Mouse (Mus musculus) kidney, postnatal 0 days (tissue): ENCODE results near the gene Furin. TPM values are rescaled to one million over a fixed set of nuclear protein-coding genes. Genes with fewer than 3 reads are reported as not detected.
A peak's percentile ranks its signal among the peaks of the same experiment; 100 is the strongest.

ENCODE experiments used
- ATAC-seq: fragments of 200-750 bp; cut with Nextera tagmentation; replicated peaks from 2 replicates; pipeline ENCODE4 v1.8.0; 2017; ENCODE audit warnings: low read depth, moderate number of reproducible peaks, moderate TSS enrichment, moderate library complexity; ENCODE audit not compliant: low FRiP score
- DNase-seq: peaks from one replicate; pipeline ENCODE4 v3.0.0-alpha.2; 2016; ENCODE audit warnings: low spot score
- H3K27ac ChIP-seq: fragments of 300-500 bp; sonication (generic); 2 replicates; pipeline ENCODE4 v1.5.1; 2014; ENCODE audit warnings: mild to moderate bottlenecking
- H3K27me3 ChIP-seq: fragments of 300-500 bp; sonication (generic); 2 replicates; pipeline ENCODE4 v1.6.1; 2014; ENCODE audit warnings: low read length, mixed read lengths; ENCODE audit not compliant: insufficient read depth
- H3K36me3 ChIP-seq: fragments of 300-500 bp; sonication (generic); 2 replicates; pipeline ENCODE4 v1.6.1; 2014; ENCODE audit warnings: low read length, mixed read lengths; ENCODE audit not compliant: insufficient read depth
- H3K4me1 ChIP-seq: fragments of 300-500 bp; sonication (generic); replicated peaks from 2 replicates; pipeline ENCODE4 v1.6.1; 2014; ENCODE audit warnings: antibody characterized with exemption, low read length, mixed read lengths; ENCODE audit not compliant: insufficient read depth
- H3K4me2 ChIP-seq: fragments of 300-500 bp; sonication (generic); 2 replicates; pipeline ENCODE4 v1.6.1; 2014; ENCODE audit warnings: mild to moderate bottlenecking, low read length, moderate library complexity, mixed read lengths
- H3K4me3 ChIP-seq: fragments of 300-500 bp; sonication (generic); replicated peaks from 2 replicates; pipeline ENCODE4 v1.5.1; 2014; ENCODE audit warnings: low read depth, low read length
- H3K9ac ChIP-seq: fragments of 300-500 bp; sonication (generic); 2 replicates; pipeline ENCODE4 v1.6.1; 2014; ENCODE audit warnings: low read depth, low read length
- H3K9me3 ChIP-seq: fragments of 300-500 bp; sonication (generic); replicated peaks from 2 replicates; pipeline ENCODE4 v1.6.1; 2016; ENCODE audit warnings: low read length, inconsistent platforms, mixed read lengths
- CTCF ChIP-seq: IDR thresholded peaks from 2 replicates; pipeline ENCODE4 v1.5.1; 2016; ENCODE audit warnings: antibody characterized with exemption, low read depth, mild to moderate bottlenecking, moderate library complexity
- WGBS: fragments of 180-500 bp; shearing (Covaris S2); extraction: QIAGEN DNeasy Blood & Tissue Kit; methylation state at CpG from one replicate; pipeline ENCODE4 v1.1.7; 2014; 5-methylcytosine and 5-hydroxymethylcytosine counted together
- polyA plus RNA-seq: library from polyadenylated mRNA; unstranded; fragments of >200 nt; fragmentation: Nextera tagmentation; extraction: Ambion mirVana; gene quantifications from 2 replicates; pipeline ENCODE4 v1.2.1, GENCODE M21; 2015

Gene Furin
- polyA plus RNA-seq, 1 experiment from 2014 or later, result 22.9 TPM

DNA sequence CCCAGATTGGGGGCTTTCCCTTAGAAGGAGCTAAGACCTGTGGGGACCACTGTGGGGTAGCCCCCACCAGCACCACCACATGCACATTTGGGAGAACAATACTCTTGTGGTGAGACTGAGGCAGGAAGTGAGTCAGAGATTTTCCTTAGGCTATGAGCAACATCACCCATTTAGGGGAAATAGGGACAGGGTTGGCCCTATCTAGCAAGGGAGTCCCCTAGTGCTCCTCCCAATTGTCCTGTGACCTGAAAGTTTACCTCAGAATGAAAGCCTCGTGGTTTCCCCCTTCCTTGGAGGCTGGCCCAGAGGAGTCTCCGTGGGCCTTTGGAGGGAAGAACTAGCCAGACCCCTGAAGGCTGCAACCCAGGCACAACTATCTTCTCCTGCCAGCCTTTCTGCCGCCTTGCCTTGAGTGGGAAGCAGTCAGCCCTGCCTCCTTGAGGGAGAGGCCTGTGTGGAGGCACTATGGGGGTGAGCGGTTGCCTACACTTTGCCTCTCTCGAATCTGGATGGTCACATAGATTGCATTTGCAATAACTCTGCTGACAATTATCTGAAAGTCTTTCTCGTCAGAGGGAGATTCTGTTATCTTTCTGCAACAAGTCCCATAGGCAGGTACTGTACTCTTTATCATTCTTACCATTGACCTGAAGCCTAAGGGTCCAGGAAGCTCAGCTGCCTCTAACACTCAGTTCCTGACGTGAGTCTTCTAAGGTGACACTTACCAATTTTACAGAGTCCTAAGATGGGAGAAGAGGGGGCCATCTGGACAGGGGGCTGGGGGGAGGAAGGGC is 938 bp downstream of the Furin start:
- Histone ChIP-seq H3K4me2 (no peak overlapping the region), H3K4me3 (no peak overlapping the region), H3K36me3 (no peaks in the 10 kb centered on the region), H3K27ac (no peak overlapping the region), H3K27me3 (no peaks in the 10 kb centered on the region), H3K4me1 (peaks cover 18% of the 10 kb centered on the region), H3K9me3 (no peaks in the 10 kb centered on the region), H3K9ac (no peak overlapping the region)
- no peak for DNase-seq
- ATAC-seq, result no peak
- TF ChIP-seq CTCF, result no peak
- 69% methylated on average over 7 of the region's 7 CpGs for WGBS

DNA sequence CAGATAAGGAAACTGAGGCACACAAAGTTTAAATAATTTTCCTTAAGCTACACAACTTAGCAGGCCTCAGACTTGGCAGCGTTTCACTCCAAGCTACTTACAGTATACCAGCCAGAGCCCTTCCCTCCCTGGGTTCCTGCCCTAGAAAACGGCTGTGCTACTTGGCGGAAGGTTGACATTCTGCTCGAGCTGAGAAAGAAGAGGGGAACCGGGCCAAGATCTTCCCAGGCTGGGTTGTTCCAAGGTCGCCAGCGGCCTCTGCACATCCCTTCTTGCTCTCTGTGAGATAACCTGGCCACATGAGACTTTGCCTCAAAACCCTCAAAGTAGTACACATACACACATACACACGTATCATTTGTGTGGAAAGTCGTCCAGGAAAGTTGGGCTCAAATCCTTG is 1.7 kb downstream of the Furin start:
- Histone ChIP-seq H3K9me3 (no peaks in the 10 kb centered on the region), H3K4me2 (peak overlapping the region; percentile 91), H3K9ac (no peak overlapping the region), H3K27ac (no peak overlapping the region), H3K27me3 (no peaks in the 10 kb centered on the region), H3K36me3 (no peaks in the 10 kb centered on the region), H3K4me1 (peaks cover 18% of the 10 kb centered on the region), H3K4me3 (no peak overlapping the region)
- no peak for TF ChIP-seq CTCF
- 44% methylated on average over 9 of the region's 9 CpGs for WGBS
- DNase-seq (peak; percentile 24), ATAC-seq (no peak)

DNA sequence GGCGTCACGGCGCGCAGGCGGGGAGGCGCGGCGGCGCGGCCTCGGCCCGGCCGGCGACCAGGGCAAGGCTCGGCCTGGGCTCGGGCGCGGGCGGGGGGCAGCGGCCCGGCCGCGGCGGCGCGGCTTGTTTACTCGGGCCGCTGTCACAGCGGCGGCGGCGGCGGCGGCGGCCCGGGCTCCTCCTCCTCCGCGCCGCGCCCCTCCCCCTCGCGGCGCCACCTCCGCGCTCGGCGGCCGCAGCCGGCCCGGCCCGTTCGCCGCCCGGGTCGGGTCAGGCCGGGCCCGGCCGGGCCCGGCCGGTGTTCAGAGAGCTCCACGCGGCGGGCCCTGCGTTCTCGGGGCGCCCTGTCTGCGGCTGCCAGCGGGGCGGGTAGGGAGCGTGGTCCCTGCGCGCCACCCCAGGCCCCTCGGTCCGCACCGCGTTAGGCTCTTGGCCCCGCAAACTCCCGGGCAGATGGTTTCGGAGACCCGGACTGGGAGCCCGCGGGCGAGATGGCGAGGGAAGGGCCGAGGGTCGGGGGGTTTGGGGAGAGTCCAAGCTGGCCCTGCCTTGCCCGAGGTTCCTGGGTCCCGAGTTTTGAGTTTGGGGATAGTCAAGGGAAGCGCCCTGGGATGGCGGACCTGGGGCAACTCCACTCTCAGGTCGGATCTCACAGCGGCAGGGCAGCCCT is 2.5 kb downstream of the Furin start:
- WGBS, result under 1% methylated on average over 47 of the region's 92 CpGs
- ATAC-seq (peak; percentile 71), DNase-seq (peak; percentile 80)
- peak overlapping the region; percentile 91 for H3K4me2 ChIP-seq
- peak overlapping the region; percentile 97 for H3K9ac ChIP-seq
- no peaks in the 10 kb centered on the region for H3K9me3 ChIP-seq
- H3K27ac ChIP-seq, result peak overlapping the region; percentile 97
- H3K27me3 ChIP-seq, result no peaks in the 10 kb centered on the region
- H3K4me3 ChIP-seq, result peak overlapping the region; percentile 93
- peaks cover 18% of the 10 kb centered on the region for H3K4me1 ChIP-seq
- no peak for TF ChIP-seq CTCF
- H3K36me3 ChIP-seq, result 0 out of 2 replicates have a peak, but pooled peaks cover 2% of the 10 kb centered on the region

DNA sequence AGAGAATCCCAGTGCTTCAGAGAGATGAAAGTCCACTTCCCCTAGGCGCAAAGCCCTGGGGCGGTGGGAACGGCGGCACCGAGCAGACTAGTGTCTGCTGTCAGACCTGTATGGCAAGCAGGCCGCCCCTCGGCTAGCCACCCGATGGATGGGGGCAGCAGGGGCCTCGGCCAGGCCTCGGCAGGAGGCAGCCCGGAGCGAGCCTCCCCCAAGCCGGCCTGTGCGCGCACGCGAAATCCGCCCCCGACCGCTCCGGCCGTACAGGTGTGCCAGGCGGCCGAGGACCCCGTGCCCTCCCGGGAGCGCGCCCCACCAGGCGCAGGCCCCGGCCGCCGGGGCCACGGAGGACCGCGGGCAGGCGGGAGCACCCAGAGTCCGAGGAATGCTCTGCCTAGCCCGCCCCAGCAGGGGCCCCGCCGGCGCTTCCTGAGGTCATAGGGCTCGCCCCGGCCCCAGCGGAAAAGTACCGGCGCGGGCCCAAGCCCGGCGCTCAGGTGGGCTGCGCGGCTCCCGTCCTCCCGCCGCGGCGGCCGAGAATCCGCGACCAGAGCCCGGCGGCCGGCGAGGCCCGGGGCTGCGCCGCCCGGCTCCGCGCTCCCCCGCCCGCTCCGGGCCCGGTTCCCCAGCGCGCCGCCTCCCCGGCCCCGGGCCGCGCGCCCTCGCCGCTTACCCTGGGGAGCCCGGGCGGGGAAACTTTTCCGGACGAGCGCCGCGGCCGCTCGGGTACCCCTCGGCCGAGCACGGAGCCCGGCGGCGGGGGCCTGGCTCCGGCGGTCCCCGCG is 3.2 kb downstream of the Furin start:
- Histone ChIP-seq H3K9ac (peak overlapping the region; percentile 97), H3K27me3 (no peaks in the 10 kb centered on the region), H3K36me3 (peaks cover 10% of the 10 kb centered on the region; the same call in 1 of the 2 replicates), H3K4me2 (peak overlapping the region; percentile 91), H3K4me3 (peak overlapping the region; percentile 93), H3K27ac (peak overlapping the region; percentile 97), H3K9me3 (no peaks in the 10 kb centered on the region), H3K4me1 (peaks cover 18% of the 10 kb centered on the region)
- DNase-seq (peak; percentile 60), ATAC-seq (peak; percentile 61)
- under 1% methylated on average over 89 of the region's 102 CpGs for WGBS
- no peak for TF ChIP-seq CTCF

DNA sequence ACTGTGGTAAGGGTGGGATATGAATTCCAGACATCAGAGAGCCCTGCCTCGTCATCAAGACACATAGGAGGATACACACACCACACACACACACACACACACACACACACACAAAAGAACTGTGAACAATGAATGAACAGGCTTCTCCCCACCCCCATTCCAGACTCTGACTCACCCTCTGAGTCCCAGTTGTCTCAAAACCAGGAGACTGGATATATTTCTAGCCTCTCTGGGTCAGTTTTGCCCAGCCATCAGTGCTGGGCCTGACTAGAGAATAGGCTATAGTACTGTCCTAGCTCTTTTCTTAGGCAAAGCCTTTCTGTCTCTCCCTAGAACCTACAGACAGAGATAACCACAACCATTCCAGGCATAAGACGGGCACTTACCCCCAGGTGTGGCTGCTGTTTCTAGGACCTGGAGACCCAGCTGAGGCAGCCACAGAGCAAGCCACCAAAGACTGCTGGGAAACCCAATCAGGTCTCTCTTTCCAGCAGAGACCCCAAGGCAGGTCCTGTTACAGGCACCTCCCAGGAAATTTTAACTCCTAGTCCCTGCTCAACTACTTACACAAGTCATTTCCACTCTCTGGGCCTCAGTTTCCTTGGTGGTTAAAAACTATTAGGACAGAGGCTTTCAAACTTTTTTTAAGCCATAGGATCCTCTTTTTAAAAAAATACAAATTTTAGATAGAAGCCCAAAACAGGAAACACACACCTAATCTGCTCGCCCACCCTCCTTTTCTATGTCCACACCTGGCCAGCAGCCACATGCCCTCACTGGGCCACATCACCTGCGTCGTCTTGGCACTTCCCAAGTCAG is 4.0 kb downstream of the Furin start:
- no peak for TF ChIP-seq CTCF
- ATAC-seq, result no peak
- Histone ChIP-seq H3K27ac (peak overlapping the region; percentile 97), H3K4me2 (peak overlapping the region; percentile 91), H3K4me1 (peaks cover 18% of the 10 kb centered on the region), H3K9me3 (no peaks in the 10 kb centered on the region), H3K27me3 (no peaks in the 10 kb centered on the region), H3K9ac (peak overlapping the region; percentile 97), H3K4me3 (peak overlapping the region; percentile 93), H3K36me3 (peaks cover 16% of the 10 kb centered on the region)
- no peak for DNase-seq
- 27% methylated on average over 5 of the region's 5 CpGs for WGBS
